33 mouse cellular contexts compared by ENCODE assay signal in genomic region chr17:52611382-52611781, GRCm38 (mm10). TPM values are rescaled to one million over a fixed set of nuclear protein-coding genes. Genes with fewer than 3 reads are reported as not detected.
"Had no signal": no experiment of that assay in that cellular context is flagged by ENCODE, and none has a peak within 500 bp of the region (broad histone marks: within the 10 kb centered on the region; RNA-seq: fewer than 3 reads in every experiment).

No protein-coding gene starts in this region.

- H3K4me3 ChIP-seq: limb, embryonic 10.5 days; limb, embryonic 12.5 days; limb, embryonic 13.5 days; limb, embryonic 15.5 days; liver, embryonic 12.5 days; liver, embryonic 13.5 days; liver, embryonic 15.5 days; lung, embryonic 15.5 days; megakaryocyte, embryonic 14.5 days; midbrain, embryonic 10.5 days; midbrain, embryonic 12.5 days; midbrain, embryonic 13.5 days; midbrain, embryonic 15.5 days; myocyte had no signal

- ATAC-seq: liver, embryonic 12.5 days; lung, postnatal 0 days; midbrain, embryonic 13.5 days; midbrain, embryonic 15.5 days; midbrain, embryonic 16.5 days had no signal

- H3K4me1 ChIP-seq: limb, embryonic 10.5 days; limb, embryonic 12.5 days; limb, embryonic 13.5 days; limb, embryonic 15.5 days; liver, embryonic 12.5 days; liver, embryonic 13.5 days; liver, embryonic 15.5 days; lung, embryonic 15.5 days; megakaryocyte, embryonic 14.5 days; midbrain, embryonic 10.5 days; midbrain, embryonic 12.5 days; midbrain, embryonic 13.5 days; midbrain, embryonic 15.5 days had no signal

- H3K27ac ChIP-seq: limb, embryonic 10.5 days; limb, embryonic 12.5 days; limb, embryonic 13.5 days; limb, embryonic 15.5 days; liver, embryonic 12.5 days; liver, embryonic 13.5 days; liver, embryonic 14.5 days; liver, embryonic 15.5 days; lung, embryonic 15.5 days; macrophage; midbrain, embryonic 10.5 days; midbrain, embryonic 12.5 days; midbrain, embryonic 13.5 days; midbrain, embryonic 15.5 days had no signal

- H3K4me2 ChIP-seq: limb, embryonic 12.5 days; limb, embryonic 13.5 days; limb, embryonic 15.5 days; liver, embryonic 11.5 days; liver, embryonic 12.5 days; liver, embryonic 13.5 days; liver, embryonic 15.5 days; lung, embryonic 14.5 days; lung, embryonic 15.5 days; midbrain, embryonic 11.5 days; midbrain, embryonic 12.5 days; midbrain, embryonic 13.5 days; midbrain, embryonic 15.5 days had no signal

- DNase-seq: left cerebral cortex, postnatal 4 days; liver; liver, embryonic 13.5 days; lung, adult 18-20 months; lung, adult 2 months; lung, embryonic 14.5 days; lung, postnatal 10 days; lung, postnatal 14 days; lung, postnatal 36 days; lung, postnatal 4 days; midbrain, embryonic 14.5 days had no signal

- H3K27me3 ChIP-seq: limb, embryonic 12.5 days; limb, embryonic 13.5 days; limb, embryonic 15.5 days; liver, embryonic 12.5 days; liver, embryonic 13.5 days; liver, embryonic 15.5 days; lung, embryonic 15.5 days; megakaryocyte, embryonic 14.5 days; midbrain, embryonic 12.5 days; midbrain, embryonic 13.5 days; midbrain, embryonic 15.5 days had no signal

- H3K9ac ChIP-seq: limb, embryonic 12.5 days; limb, embryonic 13.5 days; limb, embryonic 15.5 days; liver, embryonic 12.5 days; liver, embryonic 13.5 days; liver, embryonic 14.5 days; liver, embryonic 15.5 days; lung, embryonic 14.5 days; lung, embryonic 15.5 days; midbrain, embryonic 12.5 days; midbrain, embryonic 13.5 days; midbrain, embryonic 15.5 days had no signal

- H3K36me3 ChIP-seq: limb, embryonic 10.5 days; limb, embryonic 12.5 days; limb, embryonic 13.5 days; limb, embryonic 15.5 days; liver, embryonic 12.5 days; liver, embryonic 13.5 days; liver, embryonic 15.5 days; lung, embryonic 15.5 days; midbrain, embryonic 10.5 days; midbrain, embryonic 12.5 days; midbrain, embryonic 13.5 days; midbrain, embryonic 15.5 days had no signal

- H3K9me3 ChIP-seq: limb, embryonic 10.5 days; limb, embryonic 12.5 days; limb, embryonic 13.5 days; limb, embryonic 15.5 days; liver, embryonic 12.5 days; liver, embryonic 13.5 days; liver, embryonic 15.5 days; lung, embryonic 15.5 days; megakaryocyte, embryonic 14.5 days; midbrain, embryonic 10.5 days; midbrain, embryonic 12.5 days; midbrain, embryonic 13.5 days; midbrain, embryonic 15.5 days had no signal

RNA-seq across cellular contexts. Expression of gene Kcnh8, which starts 8.9 kb away (rescaled TPM):
- polyA plus RNA-seq: limb, embryonic 10.5 days; limb, embryonic 11.5 days; limb, embryonic 12.5 days; limb, embryonic 15.5 days; liver, adult 2 months; liver, embryonic 11.5 days; liver, embryonic 13.5 days; liver, embryonic 14.5 days; liver, embryonic 15.5 days; liver, embryonic 16.5 days; macrophage; myocyte had no signal
